Mouse (Mus musculus) CD4-positive naive resting alpha-beta T cell, adult 76 days (primary cell): ENCODE data around the gene Asah2. TPM values are rescaled to one million over a fixed set of nuclear protein-coding genes. Genes with fewer than 3 reads are reported as not detected.

Experiments used
- total RNA-seq: library from RNA; stranded (reverse); gene quantifications from one replicate; pipeline ENCODE4 v1.2.4, GENCODE M21; 2023

The Asah2 gene
- 4.5 TPM for total RNA-seq

DNA sequence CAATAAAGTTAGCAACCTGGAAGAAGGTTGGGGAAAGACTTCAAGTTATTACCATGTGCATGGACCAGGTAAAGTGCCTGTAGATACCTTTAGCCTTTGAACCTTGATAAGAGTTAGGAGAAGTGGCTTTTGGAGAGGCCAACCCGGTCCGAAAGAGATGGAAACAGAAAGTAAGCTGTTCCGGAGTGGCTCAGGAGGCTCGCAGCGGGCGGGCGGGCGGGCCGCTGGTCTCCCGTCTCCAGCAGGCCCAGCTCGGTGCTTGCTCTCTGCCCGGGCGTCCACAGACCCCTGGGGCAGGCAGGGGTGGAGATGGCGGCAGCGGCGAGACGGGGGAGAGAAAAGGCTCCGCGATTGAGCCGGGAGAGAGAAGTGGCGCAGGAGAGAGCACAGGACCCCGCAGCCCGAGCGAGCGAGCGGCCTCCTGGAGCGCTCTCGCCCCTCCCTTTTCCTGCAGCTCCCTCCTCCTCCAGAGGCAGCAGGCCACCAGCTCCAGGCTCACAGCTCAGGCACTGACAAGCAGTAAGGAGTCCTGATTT, at the start of gene Asah2:
TSS of gene Asah2 (minus strand) at position 441 of the 536 bp plus-strand sequence.

Other genes with a start within 250 kb of the Asah2 start
- gene A1cf, start 239.4 kb downstream of the Asah2 start, total RNA-seq = not detected